Mouse (Mus musculus) bone marrow macrophage, adult 2 months (primary cell): ENCODE results near the gene Ypel2.

ENCODE experiments used
- CTCF ChIP-seq: IDR thresholded peaks from 2 replicates; pipeline ENCODE4 v1.5.1; 2012; ENCODE audit warnings: low read depth, mild to moderate bottlenecking, low read length, moderate library complexity
- POLR2A ChIP-seq: IDR thresholded peaks from 2 replicates; pipeline ENCODE4 v1.6.1; 2012; ENCODE audit warnings: mild to moderate bottlenecking, low read depth, low read length, borderline replicate concordance

DNA sequence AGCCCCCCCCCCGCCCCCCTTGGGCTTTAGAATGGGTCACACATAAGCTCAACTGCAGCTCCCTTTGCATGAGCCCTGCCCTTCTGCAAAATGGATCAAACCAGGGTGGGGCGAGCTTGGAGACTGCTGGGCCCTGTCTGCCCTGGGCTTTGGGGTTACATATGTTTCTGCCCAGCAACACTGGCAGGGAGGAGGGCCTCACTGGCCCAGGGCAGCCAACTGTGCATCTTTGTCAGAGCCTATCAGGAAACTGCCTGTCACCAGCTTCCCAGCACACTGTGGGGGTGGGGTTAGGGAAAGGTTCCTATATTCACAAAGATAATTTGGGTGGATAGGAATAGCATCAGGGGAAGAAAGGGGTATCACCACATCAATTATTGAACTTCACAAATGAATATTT, 95.1 kb downstream of the Ypel2 start:
- TF ChIP-seq POLR2A (no peak), CTCF (no peak)
